Mouse (Mus musculus) 3T3-L1 (cell line): ENCODE data around the gene Ripor3.
A peak's percentile ranks its signal among the peaks of the same experiment; 100 is the strongest.

Experiments
- DNase-seq: peaks from one replicate; pipeline ENCODE4 v3.0.0-alpha.2; 2015; ENCODE audit warnings: low read depth, low spot score

The Ripor3 gene

GRCm38 (mm10) chr2:168031842-168032241 lies 21.4 kb upstream of the Ripor3 start:
- DNase-seq, result no peak

- DNase-seq, result no peak
Observed at GRCm38 (mm10) chr2:168028376-168028775, 18.0 kb upstream of the Ripor3 start.

GRCm38 (mm10) chr2:168026467-168026866 lies 16.0 kb upstream of the Ripor3 start:
- no peak for DNase-seq

- no peak for DNase-seq
Observed at GRCm38 (mm10) chr2:168025882-168026281, 15.5 kb upstream of the Ripor3 start.

- DNase-seq, result no peak
Observed at GRCm38 (mm10) chr2:168025174-168025573, 14.8 kb upstream of the Ripor3 start.

GRCm38 (mm10) chr2:168023763-168024402 lies 13.5 kb upstream of the Ripor3 start:
- DNase-seq, result no peak

- DNase-seq, result no peak
Observed at GRCm38 (mm10) chr2:168019201-168019715, 8.8 kb upstream of the Ripor3 start.

GRCm38 (mm10) chr2:168016951-168017391 lies 6.6 kb upstream of the Ripor3 start:
- DNase-seq, result peak; percentile 79

- no peak for DNase-seq
Observed at GRCm38 (mm10) chr2:168010893-168011292, 475 bp upstream of the Ripor3 start.

- no peak for DNase-seq
Observed at GRCm38 (mm10) chr2:168008132-168008531, 2.3 kb downstream of the Ripor3 start.

- no peak for DNase-seq
Observed at GRCm38 (mm10) chr2:168006489-168006888, 3.9 kb downstream of the Ripor3 start.

- peak; percentile 97 for DNase-seq
Observed at GRCm38 (mm10) chr2:168005616-168006015, 4.8 kb downstream of the Ripor3 start.

GRCm38 (mm10) chr2:168005005-168005404 lies 5.4 kb downstream of the Ripor3 start:
- DNase-seq, result no peak

GRCm38 (mm10) chr2:168004369-168004768 lies 6.0 kb downstream of the Ripor3 start:
- DNase-seq, result no peak

GRCm38 (mm10) chr2:168003431-168003830 lies 7.0 kb downstream of the Ripor3 start:
- no peak for DNase-seq

- DNase-seq, result no peak
Observed at GRCm38 (mm10) chr2:168002884-168003283, 7.5 kb downstream of the Ripor3 start.

- peak; percentile 60 for DNase-seq
Observed at GRCm38 (mm10) chr2:168002188-168002587, 8.2 kb downstream of the Ripor3 start.

- no peak for DNase-seq
Observed at GRCm38 (mm10) chr2:167999145-167999743, 11.2 kb downstream of the Ripor3 start.

GRCm38 (mm10) chr2:167997562-167997961 lies 12.9 kb downstream of the Ripor3 start:
- no peak for DNase-seq

- no peak for DNase-seq
Observed at GRCm38 (mm10) chr2:167996672-167997215, 13.7 kb downstream of the Ripor3 start.

- DNase-seq, result no peak
Observed at GRCm38 (mm10) chr2:167995870-167996635, 14.4 kb downstream of the Ripor3 start.

GRCm38 (mm10) chr2:167993260-167993659 lies 17.2 kb downstream of the Ripor3 start:
- DNase-seq, result no peak
